Mouse (Mus musculus) MEL (cell line): ENCODE measurements at regions not wholly inside any gene's neighbourhood (a gene's known extent, or its start where the extent isn't known, plus 50 kb on each side); places are given as distances from the start of the nearest gene placed in this dataset.

Experiments
- BHLHE40 ChIP-seq: IDR thresholded peaks from 2 replicates; pipeline ENCODE4 v1.6.1; 2012; ENCODE audit warnings: low read depth, mild to moderate bottlenecking, inconsistent platforms, low read length, improper control_type of control experiment, borderline replicate concordance
- CHD2 ChIP-seq: IDR thresholded peaks from 2 replicates; pipeline ENCODE4 v1.6.1; 2011; ENCODE audit warnings: low read length, improper control_type of control experiment
- CTCF ChIP-seq, 3 experiments: IDR thresholded peaks in 2 of 3; conservative IDR thresholded peaks in 1 of 3; 2 replicates each; pipeline ENCODE4 v1.5.1; 2011 to 2012; ENCODE audit warnings: low read length in 3 of 3, low read depth in 2 of 3, mild to moderate bottlenecking in 2 of 3, improper control_type of control experiment in 1 of 3, inconsistent platforms in 1 of 3, mixed read lengths in 1 of 3, moderate library complexity in 1 of 3; ENCODE audit not compliant: control insufficient read depth in 1 of 3, insufficient read depth in 1 of 3, poor library complexity in 1 of 3, severe bottlenecking in 1 of 3
- EP300 ChIP-seq, 2 experiments: IDR thresholded peaks; 2 replicates each; pipeline ENCODE4 v1.6.1; 2011; ENCODE audit warnings: improper control_type of control experiment in 2 of 2, low read length in 2 of 2, low read depth in 1 of 2, mild to moderate bottlenecking in 1 of 2
- GATA1 ChIP-seq: IDR thresholded peaks from 2 replicates; pipeline ENCODE4 v1.6.1; 2011; ENCODE audit warnings: low read depth, low read length, improper control_type of control experiment
- JUND ChIP-seq: IDR thresholded peaks from 2 replicates; pipeline ENCODE4 v1.6.1; 2011; ENCODE audit warnings: low read depth, mild to moderate bottlenecking, improper control_type of control experiment, low read length
- MAX ChIP-seq: IDR thresholded peaks from 2 replicates; pipeline ENCODE4 v1.6.1; 2011; ENCODE audit warnings: low read length, improper control_type of control experiment
- POLR2A ChIP-seq, 2 experiments: IDR thresholded peaks; 2 replicates each; pipeline ENCODE4 v1.6.1; 2011 to 2012; ENCODE audit warnings: low read length in 2 of 2, mild to moderate bottlenecking in 2 of 2, control low read depth in 1 of 2, improper control_type of control experiment in 1 of 2, low read depth in 1 of 2, moderate library complexity in 1 of 2; ENCODE audit not compliant: control insufficient read depth in 1 of 2, insufficient read depth in 1 of 2, poor library complexity in 1 of 2
- POLR2AphosphoS2 ChIP-seq: IDR thresholded peaks from 2 replicates; pipeline ENCODE4 v1.6.1; 2011; ENCODE audit warnings: low read length, improper control_type of control experiment
- SIN3A ChIP-seq: IDR thresholded peaks from 2 replicates; pipeline ENCODE4 v1.6.1; 2012; ENCODE audit warnings: low read length, improper control_type of control experiment, inconsistent platforms
- TBP ChIP-seq: IDR thresholded peaks from 2 replicates; pipeline ENCODE4 v1.8.0; 2011; ENCODE audit warnings: low read depth, low read length, improper control_type of control experiment
- UBTF ChIP-seq: IDR thresholded peaks from 2 replicates; pipeline ENCODE4 v1.6.1; 2012; ENCODE audit warnings: low read depth, mild to moderate bottlenecking, inconsistent platforms, low read length, improper control_type of control experiment, moderate library complexity, borderline replicate concordance; ENCODE audit not compliant: insufficient read depth
- ZC3H11A ChIP-seq: IDR thresholded peaks from 2 replicates; pipeline ENCODE4 v1.6.1; 2012; ENCODE audit warnings: low read depth, mild to moderate bottlenecking, inconsistent platforms, low read length, improper control_type of control experiment
- ZKSCAN1 ChIP-seq: IDR thresholded peaks from 2 replicates; pipeline ENCODE4 v1.6.1; 2012; ENCODE audit warnings: low read depth, mild to moderate bottlenecking, inconsistent platforms, low read length, improper control_type of control experiment, moderate library complexity

DNA sequence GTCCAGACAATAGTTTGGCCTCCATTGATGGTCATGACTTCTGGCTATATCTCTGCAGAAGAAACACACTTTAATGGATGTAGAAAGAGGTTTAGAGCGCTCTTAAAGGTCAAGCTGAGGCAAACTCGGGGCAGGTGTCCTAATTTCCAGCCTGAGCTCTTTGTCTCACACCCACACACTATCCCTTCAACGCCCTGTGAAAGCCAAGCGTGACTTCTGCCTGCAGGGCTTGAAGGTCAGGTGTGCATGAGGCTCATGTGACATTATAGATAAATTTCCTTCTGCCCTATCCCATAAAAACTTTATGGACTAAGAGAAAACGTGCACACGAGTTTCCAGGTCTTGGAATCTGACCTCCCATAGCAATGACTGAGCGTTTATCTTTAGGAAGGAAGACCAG, 266.0 kb downstream of the Foxo1 start:
- TF ChIP-seq EP300 (IDR thresholded peaks at IDR 0.05; ENCODE audit: low read depth in 1 of 2, low read length in 2 of 2) (no peak), CTCF (IDR thresholded peaks at IDR 0.05 in 2 of 3, conservative IDR thresholded peaks at IDR 0.05 in 1 of 3; ENCODE audit: control insufficient read depth in 1 of 3, insufficient read depth in 1 of 3, low read depth in 2 of 3, low read length in 3 of 3, poor library complexity in 1 of 3, severe bottlenecking in 1 of 3) (no peak), POLR2A (IDR thresholded peaks at IDR 0.05; ENCODE audit: control insufficient read depth in 1 of 2, insufficient read depth in 1 of 2, low read depth in 1 of 2, low read length in 2 of 2, poor library complexity in 1 of 2) (no peak), UBTF (no peak), JUND (no peak), POLR2AphosphoS2 (no peak), CHD2 (no peak), TBP (no peak), SIN3A (no peak), ZC3H11A (no peak), GATA1 (no peak), BHLHE40 (no peak), MAX (no peak), ZKSCAN1 (no peak)
